Mouse (Mus musculus) MEL (cell line): Measurements from ENCODE around the gene Dtx3. TPM values are rescaled to one million over a fixed set of nuclear protein-coding genes. Genes with fewer than 3 reads are reported as not detected.

Experiments used
- DNase-seq: peaks from one replicate; pipeline ENCODE4 v3.0.0; 2011; ENCODE audit warnings: low read depth, low spot score
- H3K27ac ChIP-seq: 2 replicates; pipeline ENCODE4 v1.5.1; 2012; ENCODE audit warnings: low read depth, mild to moderate bottlenecking, control low read depth, low read length, moderate library complexity; ENCODE audit not compliant: control insufficient read depth
- H3K27me3 ChIP-seq, 2 experiments: fragments of 150-350 bp in 1 of 2; sonication (generic) in 1 of 2; 2 replicates each; pipeline ENCODE4 v1.6.1; 2012; ENCODE audit warnings: low read length in 2 of 2, mild to moderate bottlenecking in 2 of 2, improper control_type of control experiment in 1 of 2, moderate library complexity in 1 of 2; ENCODE audit not compliant: insufficient read depth in 2 of 2, control insufficient read depth in 1 of 2
- H3K36me3 ChIP-seq, 2 experiments: 2 replicates each; pipeline ENCODE4 v1.6.1; 2012 to 2014; ENCODE audit warnings: low read length in 2 of 2, improper control_type of control experiment in 1 of 2, inconsistent platforms in 1 of 2, mild to moderate bottlenecking in 1 of 2; ENCODE audit not compliant: insufficient read depth in 2 of 2, control insufficient read depth in 1 of 2
- H3K4me1 ChIP-seq, 2 experiments: fragments of 150-350 bp in 1 of 2; sonication (generic) in 1 of 2; 2 replicates each; pipeline ENCODE4 v1.6.1; 2012; ENCODE audit warnings: low read length in 2 of 2, improper control_type of control experiment in 1 of 2, mild to moderate bottlenecking in 1 of 2; ENCODE audit not compliant: insufficient read depth in 2 of 2, control insufficient read depth in 1 of 2
- H3K4me3 ChIP-seq, 2 experiments: fragments of 150-350 bp in 1 of 2; sonication (generic) in 1 of 2; 2 replicates each; pipeline ENCODE4 v1.5.1; 2012; ENCODE audit warnings: low read depth in 2 of 2, low read length in 2 of 2, mild to moderate bottlenecking in 2 of 2, moderate library complexity in 2 of 2, control low read depth in 1 of 2, improper control_type of control experiment in 1 of 2; ENCODE audit not compliant: control insufficient read depth in 1 of 2, insufficient read depth in 1 of 2
- H3K79me2 ChIP-seq: 2 replicates; pipeline ENCODE4 v1.6.1; 2012; ENCODE audit warnings: mild to moderate bottlenecking, low read length, moderate library complexity; ENCODE audit not compliant: control insufficient read depth, poor library complexity, insufficient read depth
- H3K9ac ChIP-seq: 2 replicates; pipeline ENCODE4 v1.6.1; 2012; ENCODE audit warnings: low read depth, mild to moderate bottlenecking, control low read depth, low read length, moderate library complexity; ENCODE audit not compliant: control insufficient read depth, poor library complexity, severe bottlenecking
- H3K9me3 ChIP-seq: fragments of 150-350 bp; sonication (generic); replicated peaks from 2 replicates; pipeline ENCODE4 v1.6.1; 2012; ENCODE audit warnings: mild to moderate bottlenecking, low read length, improper control_type of control experiment, moderate library complexity; ENCODE audit not compliant: insufficient read depth
- CTCF ChIP-seq, 3 experiments: IDR thresholded peaks in 2 of 3; conservative IDR thresholded peaks in 1 of 3; 2 replicates each; pipeline ENCODE4 v1.5.1; 2011 to 2012; ENCODE audit warnings: low read length in 3 of 3, low read depth in 2 of 3, mild to moderate bottlenecking in 2 of 3, improper control_type of control experiment in 1 of 3, inconsistent platforms in 1 of 3, mixed read lengths in 1 of 3, moderate library complexity in 1 of 3; ENCODE audit not compliant: control insufficient read depth in 1 of 3, insufficient read depth in 1 of 3, poor library complexity in 1 of 3, severe bottlenecking in 1 of 3
- ELF1 ChIP-seq: IDR thresholded peaks from 2 replicates; pipeline ENCODE4 v1.6.1; 2014; ENCODE audit warnings: low read depth, mild to moderate bottlenecking, inconsistent platforms, low read length, improper control_type of control experiment, moderate library complexity
- EP300 ChIP-seq, 2 experiments: IDR thresholded peaks; 2 replicates each; pipeline ENCODE4 v1.6.1; 2011; ENCODE audit warnings: improper control_type of control experiment in 2 of 2, low read length in 2 of 2, low read depth in 1 of 2, mild to moderate bottlenecking in 1 of 2
- HCFC1 ChIP-seq: IDR thresholded peaks from 2 replicates; pipeline ENCODE4 v1.6.1; 2012; ENCODE audit warnings: low read depth, mild to moderate bottlenecking, inconsistent platforms, low read length, improper control_type of control experiment, moderate library complexity
- KAT2A ChIP-seq: conservative IDR thresholded peaks from 2 replicates; pipeline ENCODE4 v1.6.1; 2012; ENCODE audit warnings: low read depth, low read length, improper control_type of control experiment, inconsistent platforms
- MAX ChIP-seq: IDR thresholded peaks from 2 replicates; pipeline ENCODE4 v1.6.1; 2011; ENCODE audit warnings: low read length, improper control_type of control experiment
- MAZ ChIP-seq: IDR thresholded peaks from 2 replicates; pipeline ENCODE4 v1.6.1; 2012; ENCODE audit warnings: low read depth, mild to moderate bottlenecking, inconsistent platforms, low read length, improper control_type of control experiment
- MEF2A ChIP-seq: IDR thresholded peaks from 2 replicates; pipeline ENCODE4 v1.6.1; 2014; ENCODE audit warnings: low read depth, mild to moderate bottlenecking, inconsistent platforms, low read length, improper control_type of control experiment; ENCODE audit not compliant: poor library complexity, insufficient replicate concordance, severe bottlenecking; ENCODE audit errors: extremely low read depth
- MYC ChIP-seq: IDR thresholded peaks from 2 replicates; pipeline ENCODE4 v1.6.1; 2011; ENCODE audit warnings: low read depth, mild to moderate bottlenecking, low read length, improper control_type of control experiment, moderate library complexity
- NELFE ChIP-seq: IDR thresholded peaks from 2 replicates; pipeline ENCODE4 v1.6.1; 2011; ENCODE audit warnings: low read depth, low read length, improper control_type of control experiment
- NRF1 ChIP-seq: IDR thresholded peaks from 2 replicates; pipeline ENCODE4 v1.6.1; 2014; ENCODE audit warnings: low read depth, mild to moderate bottlenecking, inconsistent platforms, low read length, improper control_type of control experiment, moderate library complexity; ENCODE audit not compliant: poor library complexity, insufficient read depth, severe bottlenecking
- POLR2A ChIP-seq, 2 experiments: IDR thresholded peaks; 2 replicates each; pipeline ENCODE4 v1.6.1; 2011 to 2012; ENCODE audit warnings: low read length in 2 of 2, mild to moderate bottlenecking in 2 of 2, control low read depth in 1 of 2, improper control_type of control experiment in 1 of 2, low read depth in 1 of 2, moderate library complexity in 1 of 2; ENCODE audit not compliant: control insufficient read depth in 1 of 2, insufficient read depth in 1 of 2, poor library complexity in 1 of 2
- POLR2AphosphoS2 ChIP-seq: IDR thresholded peaks from 2 replicates; pipeline ENCODE4 v1.6.1; 2011; ENCODE audit warnings: low read length, improper control_type of control experiment
- POLR2AphosphoS5 ChIP-seq: IDR thresholded peaks from 2 replicates; pipeline ENCODE4 v1.6.1; 2012; ENCODE audit warnings: low read depth, borderline replicate concordance, mild to moderate bottlenecking, inconsistent platforms, low read length, moderate library complexity, mixed read lengths
- RAD21 ChIP-seq: IDR thresholded peaks from 2 replicates; pipeline ENCODE4 v1.6.1; 2011; ENCODE audit warnings: mild to moderate bottlenecking, low read depth, low read length, improper control_type of control experiment
- SIN3A ChIP-seq: IDR thresholded peaks from 2 replicates; pipeline ENCODE4 v1.6.1; 2012; ENCODE audit warnings: low read length, improper control_type of control experiment, inconsistent platforms
- UBTF ChIP-seq: IDR thresholded peaks from 2 replicates; pipeline ENCODE4 v1.6.1; 2012; ENCODE audit warnings: low read depth, mild to moderate bottlenecking, inconsistent platforms, low read length, improper control_type of control experiment, moderate library complexity, borderline replicate concordance; ENCODE audit not compliant: insufficient read depth
- USF2 ChIP-seq, 2 experiments: IDR thresholded peaks; 2 replicates each; pipeline ENCODE4 v1.6.1; 2011 to 2012; ENCODE audit warnings: improper control_type of control experiment in 2 of 2, low read length in 2 of 2, borderline replicate concordance in 1 of 2, inconsistent platforms in 1 of 2, low read depth in 1 of 2, mild to moderate bottlenecking in 1 of 2; ENCODE audit not compliant: insufficient read depth in 1 of 2
- ZC3H11A ChIP-seq: IDR thresholded peaks from 2 replicates; pipeline ENCODE4 v1.6.1; 2012; ENCODE audit warnings: low read depth, mild to moderate bottlenecking, inconsistent platforms, low read length, improper control_type of control experiment
- polyA plus RNA-seq, 2 experiments: library from polyadenylated mRNA; stranded (reverse) in 1 of 2; unstranded in 1 of 2; fragments of >175 nt in 1 of 2; fragments of >200 nt in 1 of 2; gene quantifications; 2 replicates each; pipeline versions ENCODE4 v1.2.1 to v1.2.4; 2012; ENCODE audit warnings: low replicate concordance in 2 of 2, low read depth in 1 of 2; ENCODE audit not compliant: insufficient read length in 2 of 2, insufficient read depth in 1 of 2, missing spikeins in 1 of 2
- total RNA-seq: library from RNA; depleted of rRNA; stranded (reverse); fragments of 300-350 nt; gene quantifications from 2 replicates; pipeline ENCODE4 v1.2.3, GENCODE M21; 2012

The Dtx3 gene
- total and polyA plus RNA-seq, 3 experiments = 30.5 to 107 TPM; not detected in 1

DNA sequence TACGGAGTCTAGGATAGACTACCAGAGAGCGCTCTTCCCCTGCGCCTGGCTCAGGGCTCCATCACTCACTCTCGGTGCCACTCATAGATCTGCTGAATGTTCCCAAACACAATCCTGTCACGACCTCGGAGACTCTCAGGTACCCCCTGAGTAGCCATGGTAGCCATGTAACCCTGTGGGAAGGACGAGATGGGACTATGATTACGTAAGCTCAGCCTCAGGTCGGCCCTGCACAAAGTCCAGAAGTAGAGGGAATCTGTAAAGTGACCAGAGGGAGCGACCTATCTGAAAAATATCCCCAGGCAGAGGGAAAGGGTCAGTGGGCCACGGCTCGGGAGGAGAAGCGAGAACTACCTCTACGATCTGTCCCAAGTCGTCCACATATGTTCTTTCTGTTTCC lies 10.0 kb downstream of the Dtx3 start (continued):
- TF ChIP-seq ELF1 (no peak), MYC (no peak), NRF1 (no peak)

DNA sequence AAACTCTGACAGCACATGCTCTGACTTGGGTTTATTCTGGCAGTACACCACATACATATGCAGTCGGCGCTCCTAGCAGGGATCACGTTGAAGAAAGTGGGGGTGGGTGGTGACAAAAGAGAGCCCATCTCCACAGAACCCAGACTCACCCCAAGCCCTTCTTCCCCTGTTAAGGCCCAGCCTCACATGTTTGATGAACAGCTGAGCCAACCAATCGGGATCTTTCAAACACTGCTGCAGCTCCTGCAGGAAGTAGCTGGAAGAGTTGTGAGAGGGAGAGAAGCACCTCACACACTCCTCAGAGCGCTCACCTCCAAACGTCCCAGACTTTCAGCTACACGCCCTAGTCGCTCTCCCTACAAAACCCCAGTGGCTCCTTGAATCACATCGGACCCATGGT lies 10.4 kb downstream of the Dtx3 start:
- Histone ChIP-seq H3K36me3 (peaks cover 0 to 5% of the 10 kb centered on the region in 2 experiments; a peak in 2 of 4 replicates), H3K4me3 (no peak overlapping the region), H3K27ac (no peak overlapping the region), H3K9ac (no peak overlapping the region), H3K4me1 (peaks cover 0 to 18% of the 10 kb centered on the region in 2 experiments; a peak in 3 of 4 replicates)
- TF ChIP-seq ELF1 = no peak
- TF ChIP-seq, all 39 proteins: peak for 0
- peaks cover 7% of the 10 kb centered on the region; the same call in 1 of the 2 replicates for H3K79me2 ChIP-seq
- DNase-seq = no peak
- H3K27me3 ChIP-seq = no peaks in the 10 kb centered on the region
- no peaks in the 10 kb centered on the region for H3K9me3 ChIP-seq

DNA sequence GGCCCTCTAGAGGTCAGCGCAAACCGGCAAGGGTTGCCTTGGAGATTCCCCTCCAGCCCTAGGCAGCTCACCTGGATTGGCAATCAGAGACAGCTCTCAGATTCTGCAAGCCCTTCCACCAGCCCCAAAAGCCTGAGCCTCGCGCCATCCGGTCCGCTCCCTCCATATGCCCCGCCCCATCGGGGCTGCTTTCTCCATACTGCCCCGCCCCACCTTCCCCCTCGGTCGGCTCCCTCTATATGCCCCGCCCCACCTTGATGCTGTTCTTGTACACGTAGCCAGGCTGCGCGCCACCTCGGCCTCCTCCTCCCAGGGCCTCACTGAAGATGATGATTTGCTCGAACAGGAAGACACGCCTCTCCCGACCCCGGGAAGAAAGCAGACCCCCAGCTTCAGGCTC lies 11.8 kb downstream of the Dtx3 start:
- no peak for DNase-seq
- Histone ChIP-seq H3K27me3 (no peaks in the 10 kb centered on the region), H3K79me2 (peaks cover 6% of the 10 kb centered on the region; the same call in 1 of the 2 replicates), H3K36me3 (peaks cover 0 to 4% of the 10 kb centered on the region in 2 experiments; a peak in 2 of 4 replicates), H3K4me3 (no peak overlapping the region), H3K9ac (no peak overlapping the region), H3K27ac (no peak overlapping the region), H3K4me1 (peaks cover 0 to 19% of the 10 kb centered on the region in 2 experiments; a peak in 3 of 4 replicates), H3K9me3 (no peaks in the 10 kb centered on the region)
- TF ChIP-seq UBTF = no peak
- no peak for TF ChIP-seq SIN3A
- no peak for TF ChIP-seq MEF2A
- TF ChIP-seq MAX = no peak
- no peak for TF ChIP-seq KAT2A
- TF ChIP-seq MAZ = no peak
- TF ChIP-seq NELFE = no peak
- no peak for TF ChIP-seq HCFC1
- TF ChIP-seq POLR2AphosphoS2 = no peak
- no peak for TF ChIP-seq USF2 (IDR thresholded peaks at IDR 0.05; ENCODE audit: borderline replicate concordance in 1 of 2, insufficient read depth in 1 of 2, low read depth in 1 of 2, low read length in 2 of 2)
- TF ChIP-seq EP300 (IDR thresholded peaks at IDR 0.05; ENCODE audit: low read depth in 1 of 2, low read length in 2 of 2) = no peak
- TF ChIP-seq POLR2AphosphoS5 = no peak
- no peak for TF ChIP-seq RAD21
- no peak for TF ChIP-seq MYC
- TF ChIP-seq CTCF (IDR thresholded peaks at IDR 0.05 in 2 of 3, conservative IDR thresholded peaks at IDR 0.05 in 1 of 3; ENCODE audit: control insufficient read depth in 1 of 3, insufficient read depth in 1 of 3, low read depth in 2 of 3, low read length in 3 of 3, poor library complexity in 1 of 3, severe bottlenecking in 1 of 3) = no peak
- no peak for TF ChIP-seq ZC3H11A
- TF ChIP-seq POLR2A (IDR thresholded peaks at IDR 0.05; ENCODE audit: control insufficient read depth in 1 of 2, insufficient read depth in 1 of 2, low read depth in 1 of 2, low read length in 2 of 2, poor library complexity in 1 of 2) = no peak
